Mouse (Mus musculus): Measurements from ENCODE around the gene Slc9a4. TPM values are rescaled to one million over a fixed set of nuclear protein-coding genes. Genes with fewer than 3 reads are reported as not detected.
A peak's percentile ranks its signal among the peaks of the same experiment; 100 is the strongest.
"Not testable (repeated sequence)": the region's sequence is repeated elsewhere in the genome, so short reads cannot be mapped to it uniquely, and the experiment has no call there.

Gene Slc9a4
- polyA plus RNA-seq, 1 experiment, result 0.07 TPM

GRCm38 (mm10) chr1:40569374-40569773 lies 10.5 kb upstream of the Slc9a4 start:
- Histone ChIP-seq H3K27me3 (ENCODE audit: control insufficient read depth, insufficient read depth, insufficient read length) (no peaks in the 10 kb centered on the region), H3K36me3 (ENCODE audit: control insufficient read depth, insufficient read depth) (no peaks in the 10 kb centered on the region), H3ac (ENCODE audit: control insufficient read depth, insufficient read length, low read depth) (no peak overlapping the region), H3K4me3 (ENCODE audit: insufficient read depth, poor library complexity, severe bottlenecking) (no peak overlapping the region), H3K79me3 (ENCODE audit: low read depth) (no peaks in the 10 kb centered on the region), H3K79me2 (ENCODE audit: control insufficient read depth, insufficient read depth) (no peaks in the 10 kb centered on the region)
- TF ChIP-seq MAX (IDR thresholded peaks at IDR 0.05) (no peak), MYOG (IDR thresholded peaks at IDR 0.05; ENCODE audit: control insufficient read depth, extremely low read depth, insufficient read length) (no peak), FOSL1 (IDR thresholded peaks at IDR 0.05; ENCODE audit: insufficient read depth, low read length, poor library complexity, severe bottlenecking) (no peak)

GRCm38 (mm10) chr1:40580269-40580668 lies 388 bp downstream of the Slc9a4 start:
- Histone ChIP-seq H3K4me3 (ENCODE audit: insufficient read depth, poor library complexity, severe bottlenecking) (no peak overlapping the region), H3ac (ENCODE audit: control insufficient read depth, insufficient read length, low read depth) (no peak overlapping the region), H3K79me3 (ENCODE audit: low read depth) (no peaks in the 10 kb centered on the region), H3K36me3 (ENCODE audit: control insufficient read depth, insufficient read depth) (no peaks in the 10 kb centered on the region), H3K79me2 (ENCODE audit: control insufficient read depth, insufficient read depth) (no peaks in the 10 kb centered on the region), H3K27me3 (ENCODE audit: control insufficient read depth, insufficient read depth, insufficient read length) (no peaks in the 10 kb centered on the region)
- TF ChIP-seq MYOD1 (IDR thresholded peaks at IDR 0.05; ENCODE audit: control insufficient read depth, insufficient read length, low read depth) (no peak), MYOG (IDR thresholded peaks at IDR 0.05; ENCODE audit: control insufficient read depth, extremely low read depth, insufficient read length) (no peak), USF1 (IDR thresholded peaks at IDR 0.05; ENCODE audit: low read depth) (no peak), MAX (IDR thresholded peaks at IDR 0.05) (no peak), CTCF (IDR thresholded peaks at IDR 0.05; ENCODE audit: control insufficient read depth, insufficient read depth, insufficient read length) (no peak), CEBPB (IDR thresholded peaks at IDR 0.05; ENCODE audit: low read depth) (no peak), FOSL1 (IDR thresholded peaks at IDR 0.05; ENCODE audit: insufficient read depth, low read length, poor library complexity, severe bottlenecking) (no peak)

- H3K4me3 ChIP-seq (ENCODE audit: insufficient read depth, poor library complexity, severe bottlenecking), result no peak overlapping the region
- H3K79me2 ChIP-seq (ENCODE audit: control insufficient read depth, insufficient read depth), result no peaks in the 10 kb centered on the region
- no peaks in the 10 kb centered on the region for H3K27me3 ChIP-seq (ENCODE audit: control insufficient read depth, insufficient read depth, insufficient read length)
- TF ChIP-seq CEBPB (IDR thresholded peaks at IDR 0.05; ENCODE audit: low read depth) (peak; percentile 34), FOSL1 (IDR thresholded peaks at IDR 0.05; ENCODE audit: insufficient read depth, low read length, poor library complexity, severe bottlenecking) (peak; percentile 47), MYOG (IDR thresholded peaks at IDR 0.05; ENCODE audit: control insufficient read depth, extremely low read depth, insufficient read length) (no peak), MYOD1 (IDR thresholded peaks at IDR 0.05; ENCODE audit: control insufficient read depth, insufficient read length, low read depth) (peak; percentile 32), USF1 (IDR thresholded peaks at IDR 0.05; ENCODE audit: low read depth) (peak; percentile 27), CTCF (IDR thresholded peaks at IDR 0.05; ENCODE audit: control insufficient read depth, insufficient read depth, insufficient read length) (no peak), MAX (IDR thresholded peaks at IDR 0.05) (no peak)
- no peak overlapping the region for H3ac ChIP-seq (ENCODE audit: control insufficient read depth, insufficient read length, low read depth)
- no peaks in the 10 kb centered on the region for H3K79me3 ChIP-seq (ENCODE audit: low read depth)
- no peaks in the 10 kb centered on the region for H3K36me3 ChIP-seq (ENCODE audit: control insufficient read depth, insufficient read depth)
These were observed 6.9 kb downstream of the Slc9a4 start for GRCm38 (mm10) chr1:40586776-40587175.

GRCm38 (mm10) chr1:40590931-40591330 lies 11.1 kb downstream of the Slc9a4 start:
- Histone ChIP-seq H3K36me3 (ENCODE audit: control insufficient read depth, insufficient read depth) (no peaks in the 10 kb centered on the region), H3K79me2 (ENCODE audit: control insufficient read depth, insufficient read depth) (no peaks in the 10 kb centered on the region), H3K27me3 (ENCODE audit: control insufficient read depth, insufficient read depth, insufficient read length) (no peaks in the 10 kb centered on the region), H3K4me3 (ENCODE audit: insufficient read depth, poor library complexity, severe bottlenecking) (no peak overlapping the region), H3K79me3 (ENCODE audit: low read depth) (no peaks in the 10 kb centered on the region), H3ac (ENCODE audit: control insufficient read depth, insufficient read length, low read depth) (no peak overlapping the region)
- TF ChIP-seq FOSL1 (IDR thresholded peaks at IDR 0.05; ENCODE audit: insufficient read depth, low read length, poor library complexity, severe bottlenecking) (no peak), MYOD1 (IDR thresholded peaks at IDR 0.05; ENCODE audit: control insufficient read depth, insufficient read length, low read depth) (no peak), MAX (IDR thresholded peaks at IDR 0.05) (no peak)

GRCm38 (mm10) chr1:40597822-40598221 lies 17.9 kb downstream of the Slc9a4 start:
- H3K79me3 ChIP-seq (ENCODE audit: low read depth), result no peaks in the 10 kb centered on the region

GRCm38 (mm10) chr1:40599661-40600060 lies 19.8 kb downstream of the Slc9a4 start:
- not testable (repeated sequence) for H3K27me3 ChIP-seq (ENCODE audit: control insufficient read depth, insufficient read depth, insufficient read length); H3K4me3 ChIP-seq (ENCODE audit: insufficient read depth, poor library complexity, severe bottlenecking); H3K79me3 ChIP-seq (ENCODE audit: low read depth); H3K79me2 ChIP-seq (ENCODE audit: control insufficient read depth, insufficient read depth); H3ac ChIP-seq (ENCODE audit: control insufficient read depth, insufficient read length, low read depth); H3K36me3 ChIP-seq (ENCODE audit: control insufficient read depth, insufficient read depth)

More at GRCm38 (mm10) chr1:40597822-40598221, 17.9 kb downstream of the Slc9a4 start:
- TF ChIP-seq CTCF (IDR thresholded peaks at IDR 0.05; ENCODE audit: control insufficient read depth, insufficient read depth, insufficient read length) (no peak), FOSL1 (IDR thresholded peaks at IDR 0.05; ENCODE audit: insufficient read depth, low read length, poor library complexity, severe bottlenecking) (no peak), MAX (IDR thresholded peaks at IDR 0.05) (no peak), USF1 (IDR thresholded peaks at IDR 0.05; ENCODE audit: low read depth) (no peak), CEBPB (IDR thresholded peaks at IDR 0.05; ENCODE audit: low read depth) (no peak), MYOD1 (IDR thresholded peaks at IDR 0.05; ENCODE audit: control insufficient read depth, insufficient read length, low read depth) (no peak), MYOG (IDR thresholded peaks at IDR 0.05; ENCODE audit: control insufficient read depth, extremely low read depth, insufficient read length) (no peak)
- no peak overlapping the region for H3K4me3 ChIP-seq (ENCODE audit: insufficient read depth, poor library complexity, severe bottlenecking)
- H3ac ChIP-seq (ENCODE audit: control insufficient read depth, insufficient read length, low read depth), result no peak overlapping the region
- no peaks in the 10 kb centered on the region for H3K79me2 ChIP-seq (ENCODE audit: control insufficient read depth, insufficient read depth)
- H3K36me3 ChIP-seq (ENCODE audit: control insufficient read depth, insufficient read depth), result no peaks in the 10 kb centered on the region
- no peaks in the 10 kb centered on the region for H3K27me3 ChIP-seq (ENCODE audit: control insufficient read depth, insufficient read depth, insufficient read length)
